Mouse (Mus musculus): ENCODE measurements around the gene Fbln2.

DNA sequence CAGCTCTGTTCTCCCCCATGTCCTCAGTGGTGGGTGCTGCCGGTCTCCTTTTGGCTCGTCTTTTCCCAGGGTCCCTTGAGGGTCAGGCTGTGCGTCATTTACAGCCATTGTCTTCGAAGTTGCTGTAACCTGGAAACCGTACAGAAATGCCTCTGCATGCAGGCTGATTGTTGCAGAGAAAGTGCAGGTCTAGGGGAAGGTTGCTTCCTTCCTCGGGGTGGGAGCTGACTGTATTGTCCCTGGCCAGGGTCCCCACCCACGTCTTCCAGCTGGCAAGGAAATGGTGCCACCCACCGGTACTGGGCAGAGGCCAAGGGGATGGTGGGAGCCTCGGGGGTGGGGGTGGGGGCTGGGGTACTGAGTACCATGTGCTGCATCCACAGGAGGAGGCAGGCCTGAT lies 6.2 kb downstream of the Fbln2 start:
- TF ChIP-seq CTCF (conservative IDR thresholded peaks at IDR 0.05; ENCODE audit: low read length) (no peak), NANOG (IDR thresholded peaks at IDR 0.05; ENCODE audit: borderline replicate concordance, low read length) (no peak), POU5F1 (IDR thresholded peaks at IDR 0.05; ENCODE audit: borderline replicate concordance, low read length) (no peak)

Measured in E14TG2a.4 (cell line).